Mouse (Mus musculus) layer of hippocampus, adult 8-10 months (tissue): ENCODE measurements at regions not wholly inside any gene's neighbourhood (a gene's known extent, or its start where the extent isn't known, plus 50 kb on each side); places are given as distances from the start of the nearest gene placed in this dataset.
"Not testable (repeated sequence)": the region's sequence is repeated elsewhere in the genome, so short reads cannot be mapped to it uniquely, and the experiment has no call there.

Experiments used
- DNase-seq, 2 experiments: peaks; one replicate each; pipeline ENCODE4 v3.0.0; 2022; ENCODE audit warnings: low spot score in 2 of 2

DNA sequence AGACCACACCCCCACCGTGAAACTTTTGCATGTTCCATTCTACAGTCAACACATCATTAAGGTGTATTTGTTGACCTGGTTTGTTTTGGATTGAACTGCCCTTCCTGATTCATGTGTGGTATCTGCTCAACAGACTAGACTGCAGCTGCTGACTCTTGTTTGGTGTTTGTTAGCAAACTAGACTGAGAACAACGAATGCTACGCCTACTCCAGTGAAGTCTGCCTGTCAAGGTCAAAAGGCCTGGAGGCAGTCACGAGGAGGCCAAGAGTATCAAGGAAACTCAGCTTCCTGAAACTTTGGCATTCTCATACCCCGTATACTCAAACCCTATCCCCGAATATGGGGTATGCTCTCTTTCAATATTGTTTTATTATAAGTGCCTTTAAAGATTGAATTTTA, 194.2 kb upstream of the Spin1 start:
- DNase-seq: not testable (repeated sequence)

- no peak for DNase-seq
Measured at GRCm38 (mm10) chr13:50906910-50907309, 193.8 kb upstream of the Spin1 start.

GRCm38 (mm10) chr13:50912776-50913175, 187.9 kb upstream of the Spin1 start:
- DNase-seq: not testable (repeated sequence)

DNA sequence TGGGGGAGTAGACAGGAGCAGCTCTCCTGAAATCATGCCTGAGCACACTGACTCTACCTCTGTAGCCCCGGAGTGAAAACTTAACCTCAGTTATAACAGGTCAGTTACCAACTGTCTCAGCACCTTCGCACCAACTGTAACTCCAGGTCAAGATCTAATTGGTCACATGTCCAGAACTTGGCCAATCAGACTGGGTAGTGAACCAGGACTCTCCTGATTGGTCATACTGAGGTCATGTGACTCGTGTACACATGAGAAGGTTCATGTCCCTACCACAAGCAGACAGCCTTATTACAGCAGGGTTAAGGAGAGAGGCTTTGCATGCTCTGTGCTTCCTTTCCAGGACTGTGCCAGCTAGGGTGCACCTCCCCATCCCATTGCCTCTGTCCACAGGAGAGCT, 166.7 kb upstream of the Spin1 start:
- not testable (repeated sequence) for DNase-seq

GRCm38 (mm10) chr13:50942561-50942960, 158.1 kb upstream of the Spin1 start:
- DNase-seq: no peak

- DNase-seq: peak; percentile 70 to 90
Measured at GRCm38 (mm10) chr13:50949545-50950226, 151.0 kb upstream of the Spin1 start.

- DNase-seq: no peak
Measured at GRCm38 (mm10) chr13:50954671-50955070, 146.0 kb upstream of the Spin1 start.

DNA sequence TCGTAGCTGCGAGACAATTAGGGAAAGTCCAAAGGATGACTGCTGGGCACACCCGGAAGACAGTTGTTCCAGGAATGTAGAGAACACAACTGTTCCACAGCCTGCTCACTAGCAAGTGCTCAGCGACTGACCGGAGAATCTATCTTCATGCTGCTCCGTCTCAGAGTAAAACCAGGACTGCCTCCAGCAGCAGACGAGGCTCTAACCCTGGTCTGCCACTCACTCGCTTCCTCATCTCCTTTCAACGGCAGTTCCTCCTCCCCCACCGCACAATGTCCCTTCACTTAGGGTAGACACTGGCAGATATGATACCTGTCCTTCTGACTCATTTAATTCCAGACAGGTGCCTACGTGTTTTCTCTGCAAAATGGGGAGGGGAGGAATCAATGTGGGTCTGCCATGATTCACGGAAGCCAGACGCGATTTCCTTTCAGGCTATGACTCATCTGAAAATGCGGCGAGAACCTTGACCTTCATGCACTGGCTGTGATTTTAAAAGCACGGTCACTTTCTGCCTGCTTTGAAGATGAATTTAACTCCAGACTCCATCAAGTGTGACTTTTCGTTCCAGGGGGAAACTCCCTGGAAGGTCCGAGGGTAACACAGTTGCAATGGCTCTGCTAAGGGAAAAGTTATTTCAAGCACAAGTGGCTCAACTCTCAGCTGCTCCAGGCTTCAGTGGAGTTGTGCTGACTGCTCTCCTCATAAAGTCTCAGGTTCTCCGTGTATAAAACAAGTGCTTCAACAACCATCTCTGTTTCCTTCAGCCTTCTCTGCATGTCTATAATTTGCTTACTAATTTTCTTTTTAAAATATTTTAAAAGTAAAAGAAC, 142.4 kb upstream of the Spin1 start:
- DNase-seq: no peak

- no peak for DNase-seq
Measured at GRCm38 (mm10) chr13:50960909-50961308, 139.8 kb upstream of the Spin1 start.

- DNase-seq: no peak
Measured at GRCm38 (mm10) chr13:50964070-50964469, 136.6 kb upstream of the Spin1 start.

GRCm38 (mm10) chr13:50965041-50965440, 135.6 kb upstream of the Spin1 start:
- DNase-seq: not testable (repeated sequence)

- no peak for DNase-seq
Measured at GRCm38 (mm10) chr13:50965678-50966077, 135.0 kb upstream of the Spin1 start.

DNA sequence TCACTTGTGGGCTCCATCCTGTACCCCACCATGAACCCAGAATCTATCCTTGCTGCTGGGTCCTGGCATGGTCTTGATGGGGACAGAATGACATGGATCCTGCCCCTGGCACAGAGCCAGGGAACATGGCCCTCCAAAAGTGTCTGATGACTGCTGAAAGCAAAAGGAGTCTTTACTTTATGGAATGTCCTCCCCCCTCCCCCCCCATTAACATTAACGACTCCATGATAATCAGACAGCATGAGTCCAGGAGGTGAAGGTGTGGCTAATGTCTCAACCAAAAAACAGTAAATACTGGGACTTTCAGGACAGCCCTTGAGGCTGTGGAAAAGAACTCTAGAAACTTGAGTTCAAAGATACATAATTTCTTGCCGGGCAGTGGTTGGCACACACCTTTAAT, 133.9 kb upstream of the Spin1 start:
- DNase-seq: no peak

- DNase-seq: no peak
Measured at GRCm38 (mm10) chr13:50973379-50973778, 127.3 kb upstream of the Spin1 start.

- DNase-seq: no peak
Measured at GRCm38 (mm10) chr13:50975306-50975920, 125.3 kb upstream of the Spin1 start.

DNA sequence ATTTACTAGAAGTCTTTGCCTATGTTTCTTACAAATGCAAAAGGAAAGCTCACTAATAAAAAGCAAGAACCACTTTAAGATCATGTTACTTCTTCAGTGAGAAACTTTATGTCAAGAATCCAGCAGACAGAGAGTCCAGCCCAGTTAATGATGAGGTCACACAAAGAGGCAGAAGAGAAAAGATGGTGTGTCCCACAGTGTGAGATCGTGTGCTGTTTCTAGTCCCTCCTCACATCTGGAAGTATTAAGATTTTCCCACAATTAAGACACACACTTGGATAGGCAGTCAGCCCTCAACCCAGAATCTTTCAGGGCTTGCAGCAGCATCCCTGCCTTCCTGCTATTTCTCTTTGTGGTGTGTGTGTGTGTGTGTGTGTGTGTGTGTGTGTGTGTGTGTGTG, 118.7 kb upstream of the Spin1 start:
- no peak for DNase-seq

GRCm38 (mm10) chr13:50982990-50983389, 117.7 kb upstream of the Spin1 start:
- DNase-seq: no peak

GRCm38 (mm10) chr13:50991726-50992432, 108.8 kb upstream of the Spin1 start:
- no peak for DNase-seq

- DNase-seq: no peak
Measured at GRCm38 (mm10) chr13:50999738-51000137, 100.9 kb upstream of the Spin1 start.

- DNase-seq: no peak
Measured at GRCm38 (mm10) chr13:51004827-51005226, 95.9 kb upstream of the Spin1 start.

- DNase-seq: no peak
Measured at GRCm38 (mm10) chr13:51010736-51011135, 89.9 kb upstream of the Spin1 start.

GRCm38 (mm10) chr13:51016209-51016608, 84.5 kb upstream of the Spin1 start:
- no peak for DNase-seq
